Mouse (Mus musculus) retina, embryonic 14.5 days (tissue): ENCODE measurements around the gene Fam243.

Experiments
- DNase-seq: peaks from one replicate; pipeline ENCODE4 v3.0.0-alpha.2; 2015; ENCODE audit warnings: low spot score

Fam243 gene

GRCm38 (mm10) chr16:92321341-92321740 is at the start of gene Fam243:
TSS of gene Fam243 (minus strand) at chr16:92321441.
- DNase-seq = no peak

- DNase-seq = peak; percentile 45
These were observed 48.0 kb upstream of the Fam243 start for GRCm38 (mm10) chr16:92369260-92369659.

GRCm38 (mm10) chr16:92365477-92365876 is 44.2 kb upstream of the Fam243 start:
- no peak for DNase-seq

DNA sequence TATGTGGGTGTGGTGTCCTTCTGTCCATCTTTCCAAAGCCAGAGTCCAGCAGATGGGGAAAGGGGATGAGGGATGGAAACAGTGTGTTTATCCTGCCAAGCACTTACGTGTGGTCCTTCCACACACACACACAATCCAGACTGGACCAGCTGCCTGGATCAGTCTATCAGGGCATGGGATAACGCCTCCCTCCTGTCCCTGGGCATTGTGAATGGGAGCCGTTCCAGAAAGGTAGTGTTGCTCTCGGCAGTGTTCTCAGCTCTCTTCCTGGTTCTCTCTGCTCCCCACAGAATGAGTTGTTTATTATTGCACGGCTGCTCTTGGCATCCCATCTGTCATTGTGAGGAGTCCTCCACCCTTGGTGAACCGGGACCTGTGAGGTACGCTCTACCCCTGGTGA is 39.5 kb upstream of the Fam243 start:
- no peak for DNase-seq

DNA sequence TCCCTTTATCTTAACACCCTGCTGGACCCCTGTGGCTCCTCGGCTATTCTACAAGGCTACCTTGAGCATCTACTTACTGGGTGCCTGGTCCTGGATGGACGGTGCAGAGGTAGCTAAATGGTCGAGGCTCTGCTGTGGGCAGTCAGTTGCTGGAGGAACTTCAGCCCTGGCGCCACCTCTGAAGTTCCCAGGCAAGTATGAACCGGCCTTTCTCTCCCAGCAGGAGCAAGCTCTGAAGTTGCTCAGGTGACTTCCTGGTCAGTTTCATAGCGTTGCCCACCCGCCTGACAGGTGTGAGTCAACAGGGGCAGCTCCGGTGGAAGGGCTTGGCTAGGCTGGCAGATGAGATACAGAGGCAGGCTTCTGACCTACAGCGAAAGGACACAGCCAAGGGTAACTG is 38.0 kb upstream of the Fam243 start, which contains the start of gene Kcne1:
TSS of gene Kcne1 (minus strand) at position 240 of the 400 bp plus-strand sequence.
- no peak for DNase-seq

DNA sequence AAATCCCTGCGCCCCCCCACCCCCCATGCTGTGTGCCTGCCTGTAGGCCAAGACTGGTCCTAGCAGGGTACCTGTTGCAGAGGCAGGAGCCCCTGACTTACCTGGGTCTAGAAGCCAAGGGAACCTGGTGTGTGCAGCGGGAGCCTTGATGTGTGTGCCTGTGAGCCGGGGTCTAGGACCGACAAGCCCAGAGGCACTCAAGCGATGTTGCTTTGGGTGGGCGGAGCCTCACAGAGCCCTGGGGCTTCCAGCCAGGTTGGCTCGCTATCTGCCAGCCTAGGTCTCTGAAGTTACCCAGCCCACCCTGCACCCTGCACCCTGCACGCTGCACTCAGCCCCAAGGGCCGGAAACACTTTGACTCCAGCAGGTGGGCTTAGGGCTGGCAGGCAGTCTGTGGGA is 37.5 kb upstream of the Fam243 start:
- peak; percentile 59 for DNase-seq

- DNase-seq = peak; percentile 75
These were observed 36.3 kb upstream of the Fam243 start for GRCm38 (mm10) chr16:92357566-92357965.

DNA sequence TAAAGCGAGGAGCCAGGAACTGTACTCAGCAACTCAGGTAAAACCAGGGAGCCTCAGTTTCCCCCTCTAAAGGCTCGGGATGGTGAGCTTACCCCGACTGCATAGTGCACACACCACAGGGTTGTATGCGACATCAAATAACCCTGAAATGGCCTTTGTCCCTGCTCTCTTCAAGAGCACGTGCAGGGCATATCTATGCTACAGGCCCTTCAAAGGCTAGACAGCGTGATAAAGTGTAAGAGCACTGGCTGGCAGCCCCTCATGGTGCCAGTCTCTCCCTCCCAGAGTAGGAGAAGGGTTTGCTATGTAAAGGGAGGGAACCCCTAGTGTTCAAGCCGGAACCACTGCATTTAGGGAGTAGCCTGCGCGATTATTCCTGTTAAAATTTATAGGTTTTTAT is 35.8 kb upstream of the Fam243 start:
- no peak for DNase-seq

- no peak for DNase-seq
These were observed 34.7 kb upstream of the Fam243 start for GRCm38 (mm10) chr16:92355982-92356381.

- DNase-seq = no peak
These were observed 34.1 kb upstream of the Fam243 start for GRCm38 (mm10) chr16:92355366-92355765.

GRCm38 (mm10) chr16:92353897-92354296 is 32.7 kb upstream of the Fam243 start:
- DNase-seq = no peak

- DNase-seq = no peak
These were observed 32.1 kb upstream of the Fam243 start for GRCm38 (mm10) chr16:92353295-92353694.

DNA sequence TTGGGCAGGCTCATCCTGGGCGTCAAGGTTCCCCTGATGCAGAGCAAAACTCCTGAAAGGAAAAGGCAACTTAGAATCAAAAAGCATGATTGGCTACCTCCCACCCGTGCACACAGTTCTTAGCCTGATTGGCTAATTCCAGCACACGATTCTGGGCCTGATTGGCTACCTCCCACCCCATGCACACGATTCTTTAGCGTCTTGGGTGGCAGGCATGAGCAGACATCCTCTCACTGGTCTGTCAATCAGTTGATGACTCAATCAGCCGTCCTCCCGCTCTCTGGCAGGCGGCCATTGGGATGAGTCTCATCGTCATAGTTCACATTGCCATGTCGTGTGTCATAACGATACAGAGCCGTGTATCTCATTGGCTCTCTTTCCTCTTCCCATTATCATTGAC is 27.7 kb upstream of the Fam243 start:
- DNase-seq = no peak

DNA sequence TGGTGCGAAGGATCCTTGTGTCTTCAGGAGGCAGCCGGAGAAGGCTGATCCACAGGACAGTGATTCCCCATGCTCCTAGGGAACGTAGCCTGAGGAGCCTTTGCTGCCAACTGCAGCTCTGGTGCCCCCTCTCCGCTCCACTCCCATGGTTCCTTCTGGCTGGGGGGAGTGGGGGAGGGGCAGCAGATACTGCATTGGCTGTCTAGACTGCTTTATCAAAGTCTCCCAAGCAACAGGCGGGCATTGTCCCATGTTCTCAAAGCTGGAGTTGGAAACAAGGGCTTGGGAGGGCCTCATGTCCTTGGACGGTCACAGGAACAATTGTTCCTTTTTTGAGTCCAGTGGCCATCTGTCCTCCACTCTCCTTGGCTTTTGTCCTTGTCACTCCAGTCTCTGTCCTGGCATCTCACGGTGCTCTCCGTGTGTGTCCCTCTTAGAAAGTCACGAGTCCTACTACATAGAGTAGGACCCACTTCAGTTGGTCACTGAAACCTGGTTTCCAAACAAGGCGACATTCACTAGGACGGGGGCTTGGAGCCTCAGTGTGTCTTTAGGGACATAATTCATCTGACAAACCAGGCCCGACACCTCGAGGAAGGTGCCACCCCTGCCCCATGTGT is 25.2 kb upstream of the Fam243 start:
- DNase-seq = peak; percentile 54

GRCm38 (mm10) chr16:92345177-92345576 is 23.9 kb upstream of the Fam243 start:
- DNase-seq = no peak

GRCm38 (mm10) chr16:92340612-92341511 is 19.6 kb upstream of the Fam243 start:
- peak; percentile 90 for DNase-seq

DNA sequence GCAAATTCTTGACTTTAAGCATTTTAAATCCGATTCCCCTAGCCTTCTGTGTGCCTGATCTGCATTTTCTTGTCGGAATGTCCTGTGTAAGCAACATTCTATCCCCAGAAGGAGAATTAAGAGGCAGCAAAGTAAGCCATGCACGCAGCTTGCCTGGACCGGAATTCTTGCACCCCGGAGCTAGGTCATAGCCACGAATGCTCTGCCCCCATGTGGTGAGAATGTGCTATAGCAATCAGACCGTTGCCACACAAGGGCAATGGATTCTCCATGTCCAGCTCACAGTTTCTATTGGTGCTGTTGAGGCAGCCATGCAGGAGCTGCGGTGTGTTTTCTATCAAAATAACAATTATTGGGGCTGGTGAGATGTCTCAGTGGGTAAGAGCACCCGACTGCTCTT is 15.0 kb upstream of the Fam243 start:
- peak; percentile 89 for DNase-seq

DNA sequence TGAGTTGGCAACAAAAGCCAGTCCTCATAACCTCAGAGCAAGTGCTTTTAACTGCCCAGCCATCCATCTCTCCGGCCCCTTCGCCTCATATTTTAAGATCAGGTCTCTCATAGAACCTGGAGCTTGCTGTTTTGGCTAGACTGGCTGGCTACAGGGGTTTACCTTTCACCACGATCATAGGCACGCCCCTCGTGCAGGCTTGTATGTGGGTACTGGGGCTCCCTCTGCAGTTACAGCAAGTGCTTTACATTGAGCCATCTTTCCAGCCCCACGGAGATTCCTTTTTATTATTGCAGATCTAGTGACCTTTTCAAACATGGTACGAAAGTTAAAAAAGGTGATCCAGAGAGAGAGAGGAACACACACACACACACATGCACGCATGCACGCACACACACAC is 13.4 kb upstream of the Fam243 start:
- DNase-seq = no peak

DNA sequence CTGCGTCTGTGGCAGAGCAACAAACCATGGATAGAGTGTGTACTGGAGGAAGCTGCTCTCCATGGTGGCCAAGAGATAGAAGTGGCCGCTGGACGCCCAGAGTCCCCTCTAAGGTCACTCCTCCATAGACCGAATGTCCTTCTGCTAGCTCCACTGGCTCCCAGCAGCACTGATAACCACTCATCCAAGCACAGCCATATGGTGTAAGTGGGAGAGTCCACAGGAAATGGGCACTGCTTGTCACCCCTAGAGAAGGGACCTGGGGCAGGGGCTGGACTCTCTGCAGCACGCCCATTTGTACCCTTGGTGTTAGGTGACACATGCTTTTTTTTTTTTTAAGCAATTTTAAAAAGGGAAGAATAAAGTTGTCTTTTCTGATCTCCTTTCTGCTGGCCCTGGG is 9.7 kb upstream of the Fam243 start:
- DNase-seq = no peak

GRCm38 (mm10) chr16:92327911-92328310 is 6.7 kb upstream of the Fam243 start:
- DNase-seq = no peak

DNA sequence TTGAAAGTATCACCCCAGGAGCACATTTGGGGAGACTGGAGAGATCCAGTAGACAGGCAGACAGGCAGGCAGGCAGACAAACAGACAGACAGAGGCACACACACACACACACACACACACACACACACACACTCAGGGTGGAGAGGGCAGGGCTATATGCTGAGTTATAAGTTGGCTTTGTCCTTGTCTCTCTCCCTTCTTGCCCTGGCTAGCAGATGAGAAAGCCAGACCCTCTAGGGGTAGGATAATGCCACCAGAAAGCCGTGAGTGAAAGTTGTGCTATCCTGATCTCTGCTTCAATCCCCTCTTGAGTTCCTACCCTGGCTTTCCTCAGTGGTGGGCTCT is 3.8 kb upstream of the Fam243 start:
- no peak for DNase-seq

- DNase-seq = no peak
These were observed 3.2 kb upstream of the Fam243 start for GRCm38 (mm10) chr16:92324309-92325061.

DNA sequence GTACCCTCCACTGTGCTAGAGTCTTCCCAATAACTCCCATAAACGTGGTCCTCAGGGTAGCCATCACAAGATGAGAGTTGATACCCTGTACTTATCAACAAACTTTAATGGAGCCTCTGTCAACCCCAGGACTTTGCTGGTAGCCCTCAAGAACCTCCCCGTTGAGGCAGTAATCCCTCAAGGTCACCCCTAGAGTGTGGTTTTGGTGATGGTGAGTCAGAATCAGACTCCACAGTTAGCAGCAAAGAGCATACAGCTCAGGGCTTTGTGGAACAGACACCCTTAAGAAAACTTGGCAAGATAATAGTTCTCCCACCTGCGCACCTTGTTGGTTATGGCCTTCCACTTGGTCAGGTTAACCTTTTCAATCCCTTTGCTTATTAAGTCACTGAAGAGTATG is 880 bp downstream of the Fam243 start:
- DNase-seq = no peak
